Mouse (Mus musculus): ENCODE data around the gene BC049762. TPM values are rescaled to one million over a fixed set of nuclear protein-coding genes. Genes with fewer than 3 reads are reported as not detected.

Gene BC049762
- polyA plus RNA-seq, 1 experiment from 2014 or later = not detected

GRCm38 (mm10) chr11:51207758-51208157 lies 55.1 kb downstream of the BC049762 start:
- H3K9me3 ChIP-seq = 0 out of 2 replicates have a peak, but pooled peaks cover 4% of the 10 kb centered on the region
- no peak overlapping the region for H3K4me2 ChIP-seq (replicated peaks)
- H3K4me1 ChIP-seq (replicated peaks) = no peaks in the 10 kb centered on the region
- H3K27me3 ChIP-seq = no peaks in the 10 kb centered on the region
- H3K4me3 ChIP-seq (replicated peaks) = no peak overlapping the region
- H3K27ac ChIP-seq = no peak overlapping the region
- no peak overlapping the region for H3K9ac ChIP-seq (replicated peaks)
- no peaks in the 10 kb centered on the region for H3K36me3 ChIP-seq
- WGBS = 91% methylated on average over 3 of the region's 3 CpGs
- no peak for ATAC-seq

Other genes with a start within 250 kb of the BC049762 start
- gene Olfr54, start 248.8 kb downstream of the BC049762 start, polyA plus RNA-seq (2015; fragmentation: Nextera tagmentation; extraction: Ambion mirVana) = not detected in 2 replicates
- gene Olfr1375, start 214.9 kb downstream of the BC049762 start, polyA plus RNA-seq (2015; fragmentation: Nextera tagmentation; extraction: Ambion mirVana) = not detected in 2 replicates
- gene Zfp354a, start 203.8 kb downstream of the BC049762 start, polyA plus RNA-seq (2015; fragmentation: Nextera tagmentation; extraction: Ambion mirVana) = 11.3 and 11.6 TPM in 2 replicates
- gene Gm12569, start 42.6 kb downstream of the BC049762 start, polyA plus RNA-seq (2015; fragmentation: Nextera tagmentation; extraction: Ambion mirVana) = not detected in 2 replicates
- gene Clk4, start 1.3 kb downstream of the BC049762 start, polyA plus RNA-seq (2015; fragmentation: Nextera tagmentation; extraction: Ambion mirVana) = 154 and 164 TPM in 2 replicates
- 3.4 and 5.7 TPM in 2 replicates for gene Col23a1, start 26.9 kb upstream of the BC049762 start, polyA plus RNA-seq (2015; fragmentation: Nextera tagmentation; extraction: Ambion mirVana)

Data from midbrain, embryonic 13.5 days (tissue).